Mouse (Mus musculus) retina, embryonic 14.5 days (tissue): ENCODE measurements around the gene Fbrsl1.
A peak's percentile ranks its signal among the peaks of the same experiment; 100 is the strongest.

Source experiments
- DNase-seq: peaks from one replicate; pipeline ENCODE4 v3.0.0-alpha.2; 2015; ENCODE audit warnings: low spot score

The Fbrsl1 gene

GRCm38 (mm10) chr5:110361465-110361864, 86.8 kb downstream of the Fbrsl1 start:
- DNase-seq: no peak

- peak; percentile 96 for DNase-seq
These were observed 90.6 kb downstream of the Fbrsl1 start for GRCm38 (mm10) chr5:110357531-110358179.

GRCm38 (mm10) chr5:110354716-110355115, 93.6 kb downstream of the Fbrsl1 start:
- DNase-seq: peak; percentile 81

- DNase-seq: no peak
These were observed 101.3 kb downstream of the Fbrsl1 start for GRCm38 (mm10) chr5:110347006-110347405.

GRCm38 (mm10) chr5:110345553-110345952, 102.8 kb downstream of the Fbrsl1 start:
- no peak for DNase-seq

GRCm38 (mm10) chr5:110344524-110344923, 103.8 kb downstream of the Fbrsl1 start, which contains the start of gene Lrcol1:
Gene Lrcol1, plus strand, starts transcription at chr5:110344730.
- DNase-seq: no peak

- DNase-seq: peak; percentile 59
These were observed 105.5 kb downstream of the Fbrsl1 start, which contains the start of gene P2rx2 for GRCm38 (mm10) chr5:110342648-110343284. Gene P2rx2, minus strand, starts transcription at chr5:110343212.

GRCm38 (mm10) chr5:110338792-110339191, 109.5 kb downstream of the Fbrsl1 start:
- DNase-seq: no peak

GRCm38 (mm10) chr5:110330508-110330907, 117.8 kb downstream of the Fbrsl1 start:
- no peak for DNase-seq

- no peak for DNase-seq
These were observed 135.2 kb downstream of the Fbrsl1 start for GRCm38 (mm10) chr5:110313127-110313526.
